Mouse (Mus musculus) fat pad, adult 2 months (tissue): ENCODE results near the gene Pml.
"Not testable (repeated sequence)": the region's sequence is repeated elsewhere in the genome, so short reads cannot be mapped to it uniquely, and the experiment has no call there.

Source experiments
- DNase-seq: peaks from one replicate; pipeline ENCODE4 v3.0.0-alpha.2; 2011; ENCODE audit warnings: low read depth, low spot score; ENCODE audit errors: extremely low read depth

Gene Pml

DNA sequence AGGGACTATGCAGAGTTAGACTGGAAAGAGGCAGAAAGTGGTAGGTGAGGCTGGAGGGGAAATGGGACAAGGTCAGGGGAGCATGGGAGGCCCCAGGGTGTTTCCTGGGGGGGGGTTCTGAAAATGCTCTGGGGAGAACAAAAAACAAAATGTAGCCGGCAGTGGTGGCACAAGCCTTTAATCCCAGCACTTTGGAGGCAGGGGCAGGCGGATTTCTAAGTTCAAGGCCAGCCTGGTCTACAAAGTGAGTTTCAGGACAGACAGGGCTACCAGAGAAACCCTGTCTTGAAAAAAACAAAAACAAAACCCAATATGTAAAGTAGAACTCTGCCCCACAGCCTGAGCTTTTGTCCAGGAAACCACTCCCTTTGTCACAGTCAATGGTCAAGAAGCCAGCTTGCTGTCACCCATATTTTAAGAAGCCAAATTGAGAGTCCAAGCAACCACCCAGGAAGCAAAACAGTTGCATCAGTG, 22.5 kb upstream of the Pml start:
- no peak for DNase-seq

GRCm38 (mm10) chr9:58271551-58271950, 22.0 kb upstream of the Pml start:
- not testable (repeated sequence) for DNase-seq

DNA sequence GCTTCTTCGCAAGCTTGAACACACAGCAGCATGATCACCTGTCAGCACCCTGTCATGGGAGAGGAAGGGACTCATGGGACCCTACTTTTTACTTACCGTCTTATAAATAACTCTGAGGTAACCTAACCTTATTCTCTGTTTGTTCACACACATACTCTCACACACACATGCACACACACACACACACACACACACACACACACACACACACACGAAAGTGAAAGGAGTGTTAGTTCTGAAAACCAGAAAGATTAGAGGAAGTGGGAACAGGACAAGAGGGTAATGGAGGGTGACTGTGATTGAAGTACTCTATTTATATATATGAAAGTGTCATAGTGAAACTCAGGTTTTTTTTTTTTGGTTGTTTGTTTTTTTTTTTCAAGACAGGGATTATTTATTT, 21.5 kb upstream of the Pml start:
- DNase-seq: no peak

DNA sequence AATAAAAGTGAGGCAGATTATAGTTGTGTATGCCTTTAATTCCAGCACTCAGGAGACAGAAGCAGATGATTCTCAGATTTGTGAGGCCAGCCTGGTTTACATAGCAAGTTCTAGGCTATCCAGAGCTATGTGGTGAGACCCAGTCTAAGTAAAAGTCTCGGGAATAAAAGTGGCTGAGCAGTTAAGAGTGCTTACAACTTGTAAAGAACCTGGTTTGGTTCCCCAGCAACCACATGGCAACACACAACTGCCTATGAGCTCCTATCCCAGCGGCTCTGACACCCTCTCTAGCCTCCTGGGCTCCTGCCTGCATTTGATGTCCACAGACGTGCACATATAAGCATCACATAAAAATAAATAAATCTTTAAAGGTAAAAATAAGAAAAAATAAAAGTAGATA, 20.5 kb upstream of the Pml start:
- DNase-seq: no peak

GRCm38 (mm10) chr9:58268384-58269313, 19.1 kb upstream of the Pml start:
- no peak for DNase-seq

DNA sequence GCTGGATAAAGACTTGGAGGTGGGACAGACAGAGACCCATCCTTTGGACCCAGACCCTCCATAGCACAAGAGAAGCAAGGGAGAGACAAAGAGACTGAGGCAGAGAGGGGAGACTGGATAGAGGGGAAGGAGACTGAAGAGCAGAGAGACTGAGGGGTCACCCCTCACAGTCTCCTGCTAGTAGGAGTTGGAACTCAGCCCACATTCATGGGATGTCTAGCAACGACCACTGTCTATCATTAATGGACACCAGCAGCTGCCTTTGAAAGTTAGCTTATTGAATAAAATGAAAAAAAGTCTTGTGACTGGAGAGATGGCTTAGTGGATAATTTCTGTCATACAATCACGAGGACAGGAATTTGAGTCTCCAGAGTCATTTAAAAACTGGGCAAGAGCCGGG, 17.5 kb upstream of the Pml start:
- DNase-seq: no peak

GRCm38 (mm10) chr9:58266571-58267011, 17.0 kb upstream of the Pml start:
- no peak for DNase-seq

- no peak for DNase-seq
These were observed 15.8 kb upstream of the Pml start for GRCm38 (mm10) chr9:58265368-58265767.

GRCm38 (mm10) chr9:58262507-58262906, 12.9 kb upstream of the Pml start:
- no peak for DNase-seq

DNA sequence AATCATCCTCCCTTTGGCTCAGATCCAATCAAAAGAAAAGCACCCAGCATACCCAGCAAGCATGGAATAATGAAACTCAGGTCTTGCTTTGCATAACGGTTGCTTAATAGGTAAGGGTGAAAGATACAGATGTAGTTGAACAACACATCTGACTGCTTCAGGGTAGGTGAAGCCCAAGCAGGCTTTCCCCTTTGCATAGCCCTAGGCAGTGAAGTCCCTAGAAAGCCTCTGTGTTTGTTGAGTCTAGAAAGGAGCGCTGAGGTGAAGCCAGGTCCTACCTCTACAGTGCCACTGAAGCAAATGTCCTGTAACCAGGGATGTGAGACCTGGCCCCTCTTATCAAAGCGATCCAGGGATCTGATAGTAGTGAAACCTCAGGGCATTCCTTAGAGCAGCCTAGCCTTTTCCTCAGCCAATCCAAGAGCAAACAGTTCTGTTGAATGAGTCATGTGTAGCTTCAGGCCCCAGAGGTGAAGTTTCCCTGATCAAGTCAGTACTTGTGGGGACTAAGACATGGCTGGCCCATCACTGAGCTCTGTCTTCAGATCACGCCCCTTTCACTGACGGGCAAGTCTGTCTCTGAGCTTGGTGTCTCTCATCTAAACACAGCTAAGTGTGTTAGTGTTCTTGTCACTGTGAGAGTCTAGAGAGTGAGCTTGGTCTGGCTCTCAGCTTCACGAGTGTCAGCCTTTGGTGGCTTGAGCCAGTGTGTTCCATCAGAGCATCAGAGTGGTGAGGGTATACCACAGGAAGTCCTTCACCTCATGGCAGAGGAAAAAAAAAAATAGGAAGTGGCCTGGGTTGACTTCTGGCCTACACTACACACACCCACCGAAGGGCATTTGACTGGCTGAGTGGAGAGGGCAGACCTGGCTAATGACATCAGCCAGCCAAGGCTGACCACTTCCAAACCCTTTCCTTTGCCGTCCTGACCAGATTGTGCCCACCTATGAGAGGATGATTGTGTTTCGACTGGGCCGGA, 6.4 kb upstream of the Pml start:
- DNase-seq: no peak

DNA sequence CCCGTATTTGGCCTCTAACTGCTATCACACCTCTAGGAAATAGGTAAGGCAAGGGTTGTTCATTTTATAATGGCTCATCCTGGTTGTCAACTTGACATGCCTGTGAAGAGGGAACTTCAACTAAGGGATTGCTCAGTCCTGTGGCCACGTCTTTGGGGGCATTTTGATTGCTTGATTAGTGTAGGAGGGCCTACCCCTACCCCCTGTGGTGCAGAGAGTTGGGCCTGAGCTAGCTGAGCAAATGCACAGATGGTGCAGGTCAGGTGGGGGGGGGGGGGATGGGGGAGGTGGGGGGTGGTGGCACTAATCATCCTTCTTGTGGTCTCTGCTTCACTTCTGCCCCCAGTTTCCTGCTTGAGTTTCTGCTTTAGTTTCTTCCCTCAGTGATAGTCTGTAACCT, 5.5 kb upstream of the Pml start:
- no peak for DNase-seq

- not testable (repeated sequence) for DNase-seq
These were observed 4.2 kb upstream of the Pml start for GRCm38 (mm10) chr9:58253805-58254122.

DNA sequence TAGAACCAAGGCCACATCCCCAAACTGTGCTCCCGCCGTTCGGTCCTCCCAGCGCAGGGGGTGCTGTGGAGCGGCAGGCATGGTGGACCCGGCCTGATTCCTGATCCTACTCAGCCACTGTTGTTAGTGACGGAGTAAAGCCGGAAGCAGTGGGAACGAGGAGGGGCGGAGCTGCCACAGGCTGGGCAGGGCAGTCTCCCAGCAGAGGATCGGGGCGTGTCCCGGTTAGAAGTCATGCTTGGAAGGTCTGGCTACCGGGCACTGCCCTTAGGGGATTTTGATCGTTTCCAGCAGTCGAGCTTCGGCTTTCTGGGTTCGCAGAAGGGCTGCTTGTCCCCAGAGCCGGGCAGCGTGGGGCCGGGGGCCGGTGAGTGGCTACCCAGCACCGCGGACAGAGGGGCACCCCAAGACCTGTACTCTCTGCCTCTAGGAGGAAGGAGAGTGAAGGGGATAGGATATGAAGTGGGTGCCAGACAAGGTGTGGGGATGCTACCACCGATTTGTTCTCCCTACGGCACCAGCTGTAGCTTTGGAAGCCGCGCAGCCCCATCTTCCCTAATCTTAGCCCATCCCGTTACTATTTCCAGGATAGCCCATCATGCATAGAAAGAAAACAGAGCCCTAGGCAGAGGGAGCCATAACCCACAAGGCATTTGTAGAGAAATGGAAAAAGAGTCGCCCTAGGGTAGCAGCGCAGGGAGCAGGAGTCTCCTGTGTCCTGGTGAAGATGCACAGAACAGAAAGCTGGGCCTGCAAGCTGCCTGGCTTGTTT, 3.6 kb upstream of the Pml start, which contains the start of gene Stoml1:
Gene Stoml1, plus strand, starts transcription at position 132 of the 772 bp plus-strand sequence.
- no peak for DNase-seq

DNA sequence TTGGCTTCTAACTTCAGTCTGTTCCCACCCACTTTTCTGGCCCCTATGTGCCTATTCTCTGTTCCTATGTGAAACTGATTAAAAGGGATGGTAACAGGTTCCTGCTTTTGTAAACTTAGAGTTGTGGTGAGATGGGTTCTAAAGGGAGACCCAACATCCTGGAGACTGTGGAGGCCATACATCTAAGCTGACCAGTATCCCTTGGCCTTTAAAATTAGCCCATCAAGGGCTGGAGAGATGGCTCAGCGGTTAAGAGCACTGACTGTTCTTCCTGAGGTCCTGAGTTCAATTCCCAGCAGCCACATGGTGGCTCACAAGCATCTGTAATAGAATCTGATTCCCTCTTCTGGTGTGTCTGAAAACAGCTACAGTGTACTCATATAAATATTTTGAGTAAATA, 1.1 kb upstream of the Pml start:
- DNase-seq: not testable (repeated sequence)

- no peak for DNase-seq
These were observed 736 bp upstream of the Pml start for GRCm38 (mm10) chr9:58250322-58250721.

- DNase-seq: no peak
These were observed 706 bp downstream of the Pml start for GRCm38 (mm10) chr9:58248746-58249413.

DNA sequence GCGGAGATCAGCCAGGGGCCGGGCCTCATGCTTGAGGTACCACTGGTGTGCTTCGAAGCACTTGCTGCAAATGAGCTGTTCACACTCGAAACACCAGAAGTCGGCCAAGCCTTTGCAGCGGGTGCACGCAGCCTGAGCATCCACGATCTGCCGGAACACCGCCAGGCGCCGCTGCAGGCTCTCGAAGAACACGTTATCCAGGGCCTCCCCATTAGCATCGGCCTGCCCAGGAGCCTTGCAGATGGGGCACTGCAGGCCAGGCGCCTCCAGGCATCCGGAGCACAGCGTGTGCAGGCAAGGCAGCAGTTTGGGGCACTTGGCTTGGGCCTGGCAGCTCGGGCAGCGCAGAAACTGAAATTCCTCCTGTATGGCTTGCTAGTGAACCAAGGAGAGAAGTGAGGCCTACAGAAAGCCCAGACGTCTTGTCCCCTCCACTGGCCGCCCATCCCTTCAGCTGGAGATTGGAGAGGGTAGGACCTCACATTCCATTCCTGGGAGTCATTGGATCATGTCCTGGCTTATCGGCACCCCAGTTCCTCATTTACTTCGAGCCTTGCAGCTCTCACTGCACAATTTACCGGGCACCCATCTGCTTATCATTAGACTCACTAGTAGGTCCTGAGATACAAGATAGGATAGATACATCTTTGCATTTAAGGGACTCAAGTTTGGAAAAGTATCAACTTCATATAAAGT, 2.4 kb downstream of the Pml start:
- DNase-seq: no peak

DNA sequence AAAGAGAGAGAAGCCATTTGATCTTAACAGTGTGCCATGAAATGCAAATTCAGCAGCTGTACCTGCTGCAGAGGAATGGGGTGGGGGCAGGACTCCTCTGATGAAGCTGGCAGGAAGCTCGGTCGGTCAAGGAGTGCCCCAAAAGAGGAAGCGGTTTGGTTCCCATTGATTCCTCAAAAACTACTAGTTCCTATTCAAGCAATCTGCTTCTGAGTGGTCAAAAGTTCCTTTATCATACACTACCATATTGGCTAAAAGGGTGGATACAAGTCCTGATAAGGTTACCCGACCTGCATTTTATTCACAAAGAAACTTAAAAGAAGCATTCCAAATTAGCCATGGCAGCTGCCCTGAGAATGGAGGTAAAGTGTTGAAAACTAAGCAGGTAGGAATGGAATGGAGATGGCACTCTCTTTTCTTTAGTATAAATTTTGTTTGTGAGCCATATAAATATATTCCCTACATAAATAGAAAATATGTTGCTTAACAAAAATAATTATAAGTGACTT, 3.4 kb downstream of the Pml start:
- no peak for DNase-seq

- DNase-seq: no peak
These were observed 5.9 kb downstream of the Pml start for GRCm38 (mm10) chr9:58243696-58244095.
